Mouse (Mus musculus) lung, adult 2 months (tissue): ENCODE results near the gene Gm20388.

ENCODE experiments used
- CTCF ChIP-seq: fragments of 200-500 bp; IDR thresholded peaks from 2 replicates; pipeline ENCODE4 v1.5.1; 2011; ENCODE audit warnings: mild to moderate bottlenecking, low read length, control low read depth; ENCODE audit not compliant: insufficient read depth
- POLR2A ChIP-seq: fragments of 200-500 bp; IDR thresholded peaks from 2 replicates; pipeline ENCODE4 v1.6.1; 2011; ENCODE audit warnings: low read depth, mild to moderate bottlenecking, control low read depth, low read length, borderline replicate concordance; ENCODE audit errors: extremely low read depth

- TF ChIP-seq POLR2A (no peak), CTCF (no peak)
Observed at GRCm38 (mm10) chr8:124200400-124200799, 4289.8 kb downstream of the Gm20388 start.
